Mouse (Mus musculus) heart, postnatal 4 days (tissue): ENCODE data around the gene Vwa3b. TPM values are rescaled to one million over a fixed set of nuclear protein-coding genes. Genes with fewer than 3 reads are reported as not detected.

Experiments
- total RNA-seq, 2 experiments: library from RNA; stranded (reverse); gene quantifications; 2 replicates each; pipeline ENCODE4 v1.2.3; 2021

The Vwa3b gene
- total RNA-seq, 2 experiments from 2014 or later: 0.41 TPM; not detected in 1

Other genes with a start within 250 kb of the Vwa3b start
- gene Tmem131, start 82.9 kb upstream of the Vwa3b start, total RNA-seq: 10 to 100 TPM; 37.3 to 40.6 TPM
- gene Cnga3, start 187.8 kb downstream of the Vwa3b start, total RNA-seq: not detected